Mouse (Mus musculus) limb, embryonic 11.5 days (tissue): ENCODE data around the gene Ppp4r1. TPM values are rescaled to one million over a fixed set of nuclear protein-coding genes. Genes with fewer than 3 reads are reported as not detected.

Experiments
- ATAC-seq: fragments of 200-750 bp; cut with Nextera tagmentation; 2 replicates; pipeline ENCODE4 v1.8.0; 2017; ENCODE audit warnings: low read depth; ENCODE audit not compliant: insufficient number of reproducible peaks, low FRiP score, low TSS enrichment
- DNase-seq: peaks from one replicate; pipeline ENCODE4 v3.0.0-alpha.2; 2015; ENCODE audit warnings: low spot score
- H3K27ac ChIP-seq: fragments of 300-500 bp; sonication (generic); replicated peaks from 2 replicates; pipeline ENCODE4 v1.5.1; 2014; ENCODE audit warnings: low read depth, mild to moderate bottlenecking, low read length
- H3K27me3 ChIP-seq: fragments of 300-500 bp; sonication (generic); 2 replicates; pipeline ENCODE4 v1.6.1; 2014; ENCODE audit warnings: mild to moderate bottlenecking, low read length, mixed read lengths; ENCODE audit not compliant: control insufficient read depth, insufficient read depth
- H3K36me3 ChIP-seq: fragments of 300-500 bp; sonication (generic); 2 replicates; pipeline ENCODE4 v1.6.1; 2014; ENCODE audit warnings: mild to moderate bottlenecking, low read length, moderate library complexity, mixed read lengths; ENCODE audit not compliant: control insufficient read depth, insufficient read depth
- H3K4me1 ChIP-seq: fragments of 300-500 bp; sonication (generic); 2 replicates; pipeline ENCODE4 v1.6.1; 2014; ENCODE audit warnings: low read length, mixed read lengths; ENCODE audit not compliant: control insufficient read depth, insufficient read depth
- H3K4me2 ChIP-seq: fragments of 300-500 bp; sonication (generic); 2 replicates; pipeline ENCODE4 v1.6.1; 2014; ENCODE audit warnings: low read depth, mild to moderate bottlenecking, moderate library complexity; ENCODE audit not compliant: severe bottlenecking
- H3K4me3 ChIP-seq: fragments of 300-500 bp; sonication (generic); 2 replicates; pipeline ENCODE4 v1.5.1; 2014; ENCODE audit warnings: low read depth, low read length
- H3K9ac ChIP-seq: fragments of 300-500 bp; sonication (generic); 2 replicates; pipeline ENCODE4 v1.6.1; 2014; ENCODE audit warnings: mild to moderate bottlenecking, low read length
- H3K9me3 ChIP-seq: fragments of 300-500 bp; sonication (generic); 2 replicates; pipeline ENCODE4 v1.6.1; 2016; ENCODE audit warnings: low read length; ENCODE audit not compliant: control insufficient read depth
- WGBS: fragments of 180-500 bp; shearing (Covaris S2); extraction: QIAGEN DNeasy Blood & Tissue Kit; methylation state at CpG from one replicate; pipeline ENCODE4 v1.1.7; 2014; 5-methylcytosine and 5-hydroxymethylcytosine counted together
- polyA plus RNA-seq: library from polyadenylated mRNA; unstranded; fragments of >200 nt; fragmentation: Nextera tagmentation; extraction: Ambion mirVana; gene quantifications from 2 replicates; pipeline ENCODE4 v1.2.1, GENCODE M21; 2014

Ppp4r1 gene
- polyA plus RNA-seq, 1 experiment from 2014 or later: 62.4 TPM

DNA sequence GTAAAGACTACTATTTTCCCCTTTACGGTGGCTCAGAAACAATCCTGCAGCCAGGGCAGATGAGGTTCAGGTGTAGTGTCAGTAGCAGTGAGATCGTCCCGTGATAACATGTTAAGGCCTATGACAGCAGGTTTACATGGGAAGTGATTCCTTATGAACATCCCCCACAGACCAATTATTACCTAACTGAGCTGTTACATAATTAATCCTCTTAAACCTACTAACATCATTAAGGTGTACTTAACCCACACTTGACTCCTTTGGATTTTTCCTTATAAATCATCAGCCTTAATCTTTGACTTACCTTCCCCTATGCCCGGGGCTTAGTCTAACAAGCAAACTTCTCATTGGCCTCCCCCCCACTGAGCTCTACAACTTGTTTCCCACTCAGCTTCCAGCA is 90.8 kb downstream of the Ppp4r1 start:
- Histone ChIP-seq H3K27ac (no peak overlapping the region), H3K9me3 (no peaks in the 10 kb centered on the region), H3K4me1 (0 out of 2 replicates have a peak, but pooled peaks cover 5% of the 10 kb centered on the region), H3K4me3 (no peak overlapping the region), H3K9ac (no peak overlapping the region), H3K27me3 (no peaks in the 10 kb centered on the region), H3K4me2 (no peak overlapping the region), H3K36me3 (no peaks in the 10 kb centered on the region)
- DNase-seq (no peak), ATAC-seq (no peak)
- 85% methylated on average over 4 of the region's 4 CpGs for WGBS

DNA sequence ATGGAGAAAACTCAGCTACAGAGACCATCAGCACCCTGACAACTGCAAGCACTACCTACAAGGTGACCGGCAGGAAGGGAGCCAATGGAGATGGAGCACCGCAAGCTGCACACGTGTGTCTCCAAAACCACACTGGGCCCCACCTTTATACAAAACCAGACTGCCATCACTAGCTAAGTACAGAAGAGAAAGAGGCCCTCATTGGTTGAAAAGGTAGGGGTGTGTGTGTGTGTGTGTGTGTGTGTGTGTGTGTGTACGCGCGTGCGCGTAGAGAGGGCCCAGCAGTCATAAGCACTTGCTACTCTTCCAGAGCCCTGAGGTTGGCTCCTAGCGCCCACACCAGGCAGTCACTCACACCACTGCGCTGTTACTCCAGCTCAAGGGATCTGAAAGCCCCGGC is 91.5 kb downstream of the Ppp4r1 start:
- ATAC-seq (no peak), DNase-seq (no peak)
- no peak overlapping the region for H3K4me2 ChIP-seq
- no peak overlapping the region for H3K27ac ChIP-seq
- H3K4me1 ChIP-seq: 0 out of 2 replicates have a peak, but pooled peaks cover 5% of the 10 kb centered on the region
- no peak overlapping the region for H3K9ac ChIP-seq
- no peaks in the 10 kb centered on the region for H3K27me3 ChIP-seq
- H3K9me3 ChIP-seq: no peaks in the 10 kb centered on the region
- no peak overlapping the region for H3K4me3 ChIP-seq
- 96% methylated on average over 11 of the region's 11 CpGs for WGBS
- H3K36me3 ChIP-seq: no peaks in the 10 kb centered on the region

DNA sequence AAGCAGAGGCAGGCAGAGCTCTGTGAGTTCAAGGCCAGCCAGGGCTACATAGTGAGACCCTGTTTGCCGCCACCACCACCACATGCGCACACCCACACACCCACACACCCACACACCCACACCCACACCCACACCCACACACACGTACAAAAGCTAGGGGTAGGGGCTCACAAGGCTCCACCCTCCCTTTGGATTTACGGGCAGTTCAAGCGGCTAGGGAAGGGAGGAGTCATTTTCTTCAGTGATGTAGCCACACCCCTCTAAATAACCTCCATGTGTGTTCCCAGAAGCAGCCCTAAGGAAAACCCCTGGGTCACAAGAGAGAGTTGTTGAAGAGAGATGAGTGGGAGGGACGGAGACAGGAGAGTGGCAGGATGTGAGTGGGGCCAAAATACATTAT is 94.7 kb downstream of the Ppp4r1 start:
- ATAC-seq (no peak), DNase-seq (no peak)
- Histone ChIP-seq H3K4me3 (no peak overlapping the region), H3K36me3 (no peaks in the 10 kb centered on the region), H3K27ac (no peak overlapping the region), H3K4me2 (no peak overlapping the region), H3K9me3 (no peaks in the 10 kb centered on the region), H3K27me3 (no peaks in the 10 kb centered on the region), H3K4me1 (no peaks in the 10 kb centered on the region), H3K9ac (no peak overlapping the region)
- 53% methylated on average over 6 of the region's 6 CpGs for WGBS

DNA sequence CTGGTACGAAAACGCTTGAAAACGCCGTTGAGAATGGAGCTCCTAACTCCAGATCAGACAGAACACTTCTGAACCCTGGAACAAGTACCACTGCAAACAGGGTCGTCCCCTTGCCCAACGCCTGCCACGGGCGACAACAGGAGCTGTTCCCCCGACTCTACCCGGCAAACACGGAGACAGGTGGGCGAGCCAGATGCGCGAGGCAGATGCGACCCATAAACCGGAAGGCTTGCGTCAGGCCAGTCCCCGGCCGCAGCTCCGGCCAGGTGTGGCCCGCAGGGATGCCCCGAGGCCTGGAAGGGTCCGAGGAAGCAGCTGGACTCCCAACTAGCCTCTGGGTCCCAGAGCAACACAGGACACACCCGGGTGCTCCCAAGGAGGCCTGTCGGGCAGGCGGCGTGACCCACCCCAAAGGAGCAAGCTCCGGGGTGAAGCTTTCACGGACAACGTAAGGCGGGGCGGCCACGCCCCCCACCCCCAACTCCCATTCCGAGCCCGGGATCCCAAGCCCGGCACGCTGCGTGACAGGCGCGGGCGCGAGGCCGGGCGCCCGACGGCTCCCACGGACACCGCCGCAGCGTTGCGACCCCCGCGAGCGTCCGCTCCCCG is 101.8 kb downstream of the Ppp4r1 start:
- Histone ChIP-seq H3K9me3 (no peaks in the 10 kb centered on the region), H3K36me3 (no peaks in the 10 kb centered on the region), H3K27ac (peak overlapping the region; percentile 67; the same call in 1 of the 2 replicates), H3K4me3 (peak overlapping the region; percentile 68), H3K9ac (peak overlapping the region; percentile 74), H3K27me3 (no peaks in the 10 kb centered on the region), H3K4me2 (peak overlapping the region; percentile 85), H3K4me1 (0 out of 2 replicates have a peak, but pooled peaks cover 6% of the 10 kb centered on the region)
- peak; percentile 27 for ATAC-seq
- WGBS: under 1% methylated on average over 50 of the region's 56 CpGs
- DNase-seq: no peak

DNA sequence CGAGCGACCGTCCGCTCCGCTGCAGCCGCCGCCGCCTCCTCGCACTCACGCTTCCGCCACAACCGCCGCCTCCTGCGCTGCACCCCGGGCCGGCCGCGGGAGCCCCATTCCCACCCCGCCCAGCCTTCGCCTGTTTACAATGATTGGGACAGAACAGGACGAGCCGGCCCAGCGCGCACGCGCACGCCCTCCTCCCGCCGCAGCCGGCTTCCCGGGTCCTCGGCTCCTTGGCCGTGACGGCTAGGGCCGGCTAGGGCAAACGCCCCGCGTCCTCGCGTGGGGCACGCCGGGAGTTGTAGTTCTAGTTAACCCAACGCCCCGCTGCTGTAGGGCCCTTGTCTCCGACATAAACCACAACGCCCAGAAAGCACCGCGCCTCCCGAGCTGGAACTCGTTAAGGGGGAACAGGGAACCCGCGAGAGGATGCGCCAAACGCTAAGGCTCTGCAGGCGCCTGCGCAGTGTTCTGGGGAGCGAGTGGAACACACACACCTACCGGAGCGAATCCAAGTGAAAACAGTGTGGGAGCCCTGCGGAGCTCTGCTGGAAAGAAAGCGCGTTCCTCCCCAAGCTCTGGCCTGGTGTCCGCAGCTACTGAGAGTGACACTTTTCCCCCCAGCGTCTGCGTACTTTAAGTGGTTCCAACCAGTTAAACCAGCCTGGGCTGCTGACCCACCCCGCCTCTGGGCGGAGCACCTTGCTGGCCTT is 102.5 kb downstream of the Ppp4r1 start:
- ATAC-seq (peak; percentile 99), DNase-seq (peak; percentile 99)
- WGBS: under 1% methylated on average over 48 of the region's 67 CpGs
- Histone ChIP-seq H3K9ac (peak overlapping the region; percentile 74), H3K9me3 (no peaks in the 10 kb centered on the region), H3K4me2 (peak overlapping the region; percentile 85), H3K27me3 (no peaks in the 10 kb centered on the region), H3K36me3 (no peaks in the 10 kb centered on the region), H3K27ac (peak overlapping the region; percentile 89), H3K4me1 (0 out of 2 replicates have a peak, but pooled peaks cover 6% of the 10 kb centered on the region), H3K4me3 (peak overlapping the region; percentile 68)

DNA sequence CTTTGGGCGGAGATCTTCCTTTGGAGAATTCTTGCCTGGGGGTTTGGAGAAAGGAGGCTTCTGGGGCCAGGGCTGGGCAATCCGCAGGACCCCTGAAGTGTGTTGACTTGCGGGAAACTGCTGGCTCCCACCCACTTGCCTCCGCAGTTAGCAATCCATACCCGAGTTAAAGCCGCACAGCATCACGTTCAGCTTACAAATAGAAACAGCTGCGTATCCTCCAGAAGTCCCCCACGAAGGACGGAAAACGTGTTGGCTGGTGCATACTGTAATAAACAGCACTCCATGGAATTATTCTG is 103.0 kb downstream of the Ppp4r1 start:
- under 1% methylated on average over 11 of the region's 11 CpGs for WGBS
- Histone ChIP-seq H3K4me1 (0 out of 2 replicates have a peak, but pooled peaks cover 6% of the 10 kb centered on the region), H3K27me3 (no peaks in the 10 kb centered on the region), H3K4me2 (peak overlapping the region; percentile 85), H3K9ac (peak overlapping the region; percentile 61), H3K27ac (peak overlapping the region; percentile 89), H3K36me3 (no peaks in the 10 kb centered on the region), H3K4me3 (peak overlapping the region; percentile 68), H3K9me3 (no peaks in the 10 kb centered on the region)
- DNase-seq (no peak), ATAC-seq (no peak)

DNA sequence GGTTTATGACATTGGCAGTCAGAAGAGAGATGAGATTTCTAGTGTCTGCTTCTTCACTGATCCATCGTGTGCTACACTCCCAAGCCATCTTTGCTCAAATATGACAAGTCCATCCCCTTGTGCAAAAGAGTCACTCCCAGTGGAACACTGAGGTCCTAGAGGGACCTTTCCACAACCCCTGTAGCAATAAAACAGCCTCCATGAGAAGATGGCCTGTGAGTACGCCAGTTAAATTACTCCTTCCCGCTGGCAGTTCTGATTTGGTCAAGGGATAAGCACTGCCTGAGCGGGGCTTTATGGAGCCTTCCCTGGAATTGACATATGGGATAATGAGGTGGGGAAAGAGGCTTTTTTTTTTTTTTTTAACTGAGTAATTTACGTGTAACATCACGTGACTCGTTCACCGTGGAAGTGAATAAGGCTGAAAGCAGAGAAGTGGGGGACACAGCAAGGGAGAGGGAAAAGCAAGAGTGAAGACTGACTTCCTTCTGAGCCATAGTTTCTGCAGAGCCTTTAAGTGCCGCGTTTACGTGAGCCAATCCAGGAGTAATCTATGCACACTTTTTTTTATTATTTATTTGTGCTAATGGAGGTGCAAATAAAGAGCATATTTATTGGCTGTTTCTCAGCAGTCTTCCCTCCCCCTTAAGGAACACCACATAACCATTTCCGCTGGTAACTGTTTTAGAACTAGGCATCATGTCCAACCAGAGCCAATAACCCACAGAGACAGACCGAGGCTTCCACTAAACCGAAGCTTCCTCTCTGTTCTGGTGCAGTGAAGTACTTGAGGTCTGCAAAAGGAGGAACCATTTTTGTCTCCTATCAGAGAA is 103.5 kb downstream of the Ppp4r1 start, which contains the start of gene Ralbp1:
TSS of gene Ralbp1 (minus strand) at position 102 of the 833 bp plus-strand sequence.
- WGBS: 6% methylated on average over 14 of the region's 14 CpGs
- ATAC-seq: no peak
- DNase-seq: peak; percentile 52
- Histone ChIP-seq H3K4me3 (peak within 1 kb of the TSS; percentile 68), H3K4me1 (0 out of 2 replicates have a peak, but pooled peaks cover 6% of the 10 kb centered on the region), H3K9me3 (no peaks in the 10 kb centered on the region), H3K9ac (peak within 1 kb of the TSS; percentile 74), H3K36me3 (no peaks in the 10 kb centered on the region), H3K4me2 (peak within 1 kb of the TSS; percentile 85), H3K27me3 (no peaks in the 10 kb centered on the region), H3K27ac (peak within 1 kb of the TSS; percentile 89)

DNA sequence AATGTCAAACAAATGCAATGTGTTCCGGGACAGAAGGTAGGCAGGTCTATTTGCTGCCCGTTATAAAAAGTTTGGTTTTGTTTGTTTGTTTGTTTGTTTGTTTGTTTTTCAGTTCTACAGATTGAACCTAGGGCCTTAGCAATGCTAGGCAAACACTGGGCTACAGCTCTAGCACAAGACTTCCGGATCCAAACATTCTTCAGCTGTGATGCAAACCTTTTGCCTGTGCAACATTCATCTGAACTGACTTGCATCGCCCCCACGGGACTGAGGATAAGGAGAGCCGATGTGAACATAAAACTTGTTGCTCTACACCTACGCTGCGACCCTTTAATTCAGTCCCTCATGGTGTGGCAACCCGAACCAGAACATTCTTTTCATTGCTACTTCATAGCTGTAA is 104.2 kb downstream of the Ppp4r1 start:
- WGBS: 71% methylated on average over 9 of the region's 9 CpGs
- ATAC-seq (no peak), DNase-seq (no peak)
- H3K27me3 ChIP-seq: no peaks in the 10 kb centered on the region
- H3K36me3 ChIP-seq: no peaks in the 10 kb centered on the region
- H3K9ac ChIP-seq: no peak overlapping the region; the same call in 1 of the 2 replicates
- H3K4me2 ChIP-seq: peak overlapping the region; percentile 85; the same call in 1 of the 2 replicates
- no peak overlapping the region for H3K27ac ChIP-seq
- H3K9me3 ChIP-seq: no peaks in the 10 kb centered on the region
- H3K4me1 ChIP-seq: 0 out of 2 replicates have a peak, but pooled peaks cover 6% of the 10 kb centered on the region
- peak overlapping the region; percentile 68; the same call in 1 of the 2 replicates for H3K4me3 ChIP-seq
